ENCODE assay signal across 9 mouse cellular contexts in the genomic region with DNA sequence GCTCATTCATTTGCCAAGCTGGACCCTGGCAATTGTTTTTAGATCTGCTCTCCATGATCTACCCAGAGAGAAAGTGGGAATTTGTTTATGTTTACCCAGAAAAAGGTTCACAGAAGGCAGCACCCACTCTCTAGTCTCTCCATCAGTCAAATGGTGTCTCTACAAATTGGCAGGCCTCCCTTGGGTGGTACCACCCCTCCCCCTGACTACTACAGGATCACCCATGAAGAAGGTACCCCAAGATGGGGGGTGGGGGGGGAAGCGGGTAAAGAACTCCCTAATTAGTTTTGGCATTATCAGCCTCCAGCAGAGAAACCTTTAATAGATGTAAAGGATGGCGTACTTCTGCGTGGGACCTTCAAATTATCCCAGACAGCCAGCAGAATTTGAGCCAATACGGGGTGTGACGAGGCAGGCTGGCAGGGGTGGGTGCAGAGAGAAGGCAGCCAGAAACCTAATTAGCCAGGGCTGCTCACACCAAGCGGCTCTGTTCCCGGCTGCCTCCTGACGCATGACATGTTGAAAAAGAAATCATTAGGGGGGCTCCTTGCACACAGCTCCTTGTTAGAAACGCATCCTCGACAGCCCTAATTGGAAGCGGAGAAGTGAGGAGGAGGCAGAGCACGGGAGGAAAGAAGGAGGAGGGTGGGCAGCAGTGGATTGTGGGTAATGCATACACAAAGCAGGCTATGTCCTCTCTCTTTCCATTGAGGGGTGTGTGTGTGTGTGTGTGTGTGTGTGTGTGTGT.
A peak's percentile ranks its signal among the peaks of the same experiment; 100 is the strongest.
DNase-seq lines count a peak whose midpoint lies in the region; ATAC-seq lines count a peak whose summit lies in the region.
"Had no signal": no experiment of that assay in that cellular context is flagged by ENCODE, and none has a peak within 500 bp of the region (broad histone marks: within the 10 kb centered on the region; RNA-seq: fewer than 3 reads in every experiment).

No protein-coding gene starts in this region.

- no peaks in the 10 kb centered on the region for H3K27me3 ChIP-seq in hindbrain, embryonic 14.5 days (ENCODE audit: control insufficient read depth, insufficient read depth, low read length)

- peak overlapping the region; percentile 81 for H3K27ac ChIP-seq in hindbrain, embryonic 14.5 days

- H3K9ac ChIP-seq in hindbrain, embryonic 14.5 days: no peak overlapping the region

- 32% methylated on average over 12 of the region's 12 CpGs for WGBS in hindbrain, embryonic 14.5 days

- peak overlapping the region; percentile 8 for H3K4me2 ChIP-seq in hindbrain, embryonic 14.5 days (replicated peaks)

- H3K36me3 ChIP-seq in hindbrain, embryonic 14.5 days (replicated peaks; ENCODE audit: control insufficient read depth, insufficient read depth): no peaks in the 10 kb centered on the region
- H3K36me3 ChIP-seq: G1E had no signal

- intact Hi-C loops in left cerebral cortex, postnatal 4 days (cut with DNase I): no loop called here

- no peaks in the 10 kb centered on the region for H3K9me3 ChIP-seq in hindbrain, embryonic 14.5 days (ENCODE audit: control insufficient read depth, low read length)

- no peak overlapping the region for H3K4me3 ChIP-seq in hindbrain, embryonic 14.5 days (replicated peaks; ENCODE audit: low read length)

- peaks cover 5% of the 10 kb centered on the region; the same call in 1 of the 2 replicates for H3K4me1 ChIP-seq in hindbrain, embryonic 14.5 days (replicated peaks; ENCODE audit: control insufficient read depth, insufficient read depth, low read length)

- DNase-seq in Muller cell, postnatal 12 days (ENCODE audit: inconsistent ontology term): peak; percentile 1
- peak; percentile 19 to 29 for DNase-seq in cerebellum, postnatal 36 days
- peak; percentile 57 for DNase-seq in hindbrain, embryonic 14.5 days (ENCODE audit: low spot score)
- DNase-seq in left cerebral cortex, postnatal 4 days: peak; percentile 73
- no peak for DNase-seq in spleen, adult 12 weeks (ENCODE audit: low spot score)
- DNase-seq in spleen, adult 18-20 months: no peak
- DNase-seq in kidney, adult 11 months: no peak
- DNase-seq in adipocyte (ENCODE audit: low spot score): no peak

- peak; percentile 87 for ATAC-seq in hindbrain, embryonic 14.5 days (ENCODE audit: low FRiP score)

Comparison
In these comparisons a context has a peak if more than half of its experiments do, and no peak if none do; other contexts are left out.
1. DNase-seq: peak in Muller cell, postnatal 12 days (single experiment), cerebellum, postnatal 36 days (2 of 2), hindbrain, embryonic 14.5 days (single experiment) and left cerebral cortex, postnatal 4 days (single experiment); none in spleen, adult 12 weeks (single experiment), spleen, adult 18-20 months (0 of 2), kidney, adult 11 months (single experiment) and adipocyte (single experiment).